Mouse (Mus musculus): Measurements from ENCODE around the gene Gcc2. TPM values are rescaled to one million over a fixed set of nuclear protein-coding genes. Genes with fewer than 3 reads are reported as not detected.
"Not testable (repeated sequence)": the region's sequence is repeated elsewhere in the genome, so short reads cannot be mapped to it uniquely, and the experiment has no call there.

The Gcc2 gene
- polyA plus RNA-seq, 1 experiment from 2014 or later = 83.6 TPM

DNA sequence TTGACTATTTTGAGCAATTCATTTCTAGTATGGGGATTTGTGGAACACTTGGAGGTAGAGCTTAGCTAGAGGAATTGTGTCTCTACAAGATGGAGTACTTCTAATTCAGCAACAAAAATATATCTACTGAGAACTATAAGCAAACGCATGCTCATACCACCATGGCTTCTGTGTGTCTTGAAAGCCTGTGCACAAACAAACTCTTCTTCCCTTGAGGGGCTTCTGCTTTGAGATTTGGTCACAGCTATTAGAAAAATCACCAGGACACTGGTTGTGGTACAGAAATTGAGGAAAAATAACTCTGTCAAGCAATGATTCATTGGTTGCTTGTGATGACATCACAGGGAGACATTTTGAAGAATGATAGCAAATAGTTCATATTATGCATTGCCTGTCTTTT is 39.9 kb upstream of the Gcc2 start:
- Histone ChIP-seq H3K27me3 (ENCODE audit: control insufficient read depth, insufficient read depth, low read depth, low read length) (no peaks in the 10 kb centered on the region), H3K36me3 (ENCODE audit: control insufficient read depth, insufficient read depth, low read length) (no peaks in the 10 kb centered on the region), H3K4me2 (ENCODE audit: low read depth, low read length) (no peak overlapping the region), H3K4me1 (replicated peaks; ENCODE audit: control insufficient read depth, insufficient read depth, low read length) (no peaks in the 10 kb centered on the region), H3K4me3 (ENCODE audit: low read length) (no peak overlapping the region), H3K27ac (ENCODE audit: low read length) (no peak overlapping the region), H3K9me3 (ENCODE audit: control insufficient read depth, low read length) (no peaks in the 10 kb centered on the region), H3K9ac (ENCODE audit: low read length) (no peak overlapping the region)
- 75% methylated on average over 1 of the region's 1 CpGs for WGBS
- no peak for ATAC-seq (ENCODE audit: low read depth)

DNA sequence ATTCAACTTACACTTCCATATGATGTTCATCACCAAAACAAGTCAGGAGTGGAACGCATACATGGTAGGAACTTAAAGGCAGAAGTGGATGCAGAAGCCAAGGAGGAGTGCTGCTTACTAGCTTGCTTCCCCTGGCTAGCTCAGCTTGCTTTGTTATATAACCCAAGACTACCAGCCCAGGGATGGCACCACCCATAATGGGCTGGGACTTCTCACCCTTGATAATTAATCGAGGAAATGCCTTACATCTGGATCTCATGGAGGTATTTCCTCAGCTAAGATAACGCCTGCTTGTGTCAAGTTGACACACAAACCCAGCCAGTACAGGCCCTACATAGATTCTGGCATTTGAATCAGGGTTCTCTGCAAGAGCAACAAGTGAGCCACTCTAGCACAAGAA is 37.9 kb upstream of the Gcc2 start:
- Histone ChIP-seq H3K4me1 (replicated peaks; ENCODE audit: control insufficient read depth, insufficient read depth, low read length) (no peaks in the 10 kb centered on the region), H3K9ac (ENCODE audit: low read length) (no peak overlapping the region), H3K27me3 (ENCODE audit: control insufficient read depth, insufficient read depth, low read depth, low read length) (no peaks in the 10 kb centered on the region), H3K36me3 (ENCODE audit: control insufficient read depth, insufficient read depth, low read length) (no peaks in the 10 kb centered on the region), H3K9me3 (ENCODE audit: control insufficient read depth, low read length) (no peaks in the 10 kb centered on the region), H3K27ac (ENCODE audit: low read length) (no peak overlapping the region), H3K4me3 (ENCODE audit: low read length) (no peak overlapping the region), H3K4me2 (ENCODE audit: low read depth, low read length) (no peak overlapping the region)
- ATAC-seq (ENCODE audit: low read depth) = no peak
- 73% methylated on average over 3 of the region's 3 CpGs for WGBS

DNA sequence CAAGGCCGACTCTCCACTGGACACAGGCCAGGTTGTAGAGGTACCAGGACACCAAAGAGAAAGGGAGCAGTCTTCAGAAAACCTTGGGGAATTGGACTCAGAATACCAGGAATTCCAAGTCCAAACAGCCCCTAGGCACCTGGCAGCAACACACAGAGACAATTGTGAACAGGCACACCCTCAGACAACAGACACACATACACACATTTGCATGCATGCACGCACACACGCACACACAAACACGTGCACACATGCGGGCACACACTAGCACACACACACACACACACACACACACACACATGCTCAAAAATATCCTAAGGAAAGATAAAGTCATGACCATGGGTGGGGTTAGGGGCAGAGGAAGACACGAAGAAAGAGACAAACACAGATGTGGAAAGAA is 34.6 kb upstream of the Gcc2 start:
- Histone ChIP-seq H3K36me3 (ENCODE audit: control insufficient read depth, insufficient read depth, low read length) (no peaks in the 10 kb centered on the region), H3K27ac (ENCODE audit: low read length) (no peak overlapping the region), H3K4me3 (ENCODE audit: low read length) (no peak overlapping the region), H3K9ac (ENCODE audit: low read length) (no peak overlapping the region), H3K27me3 (ENCODE audit: control insufficient read depth, insufficient read depth, low read depth, low read length) (no peaks in the 10 kb centered on the region), H3K4me2 (ENCODE audit: low read depth, low read length) (no peak overlapping the region), H3K9me3 (ENCODE audit: control insufficient read depth, low read length) (no peaks in the 10 kb centered on the region), H3K4me1 (replicated peaks; ENCODE audit: control insufficient read depth, insufficient read depth, low read length) (no peaks in the 10 kb centered on the region)
- no peak for ATAC-seq (ENCODE audit: low read depth)
- 80% methylated on average over 6 of the region's 6 CpGs for WGBS

DNA sequence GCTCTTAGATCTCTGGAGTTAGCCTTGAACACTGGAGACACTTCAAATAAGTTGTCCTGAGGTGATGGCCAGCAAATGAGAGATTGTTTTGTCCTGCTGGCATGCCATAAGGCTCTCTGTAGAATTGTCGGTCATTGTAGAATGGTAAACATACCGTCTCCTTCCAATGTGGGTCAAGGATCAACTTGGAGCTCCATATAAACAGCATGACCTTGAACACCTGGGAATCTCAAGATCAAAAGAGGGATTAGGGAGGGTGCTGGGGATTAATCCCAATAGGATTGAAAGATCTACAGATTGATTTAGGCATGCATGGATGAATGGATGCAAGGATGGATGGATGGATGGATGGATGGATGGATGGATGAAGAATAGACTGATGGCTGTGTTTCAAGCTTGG is 33.7 kb upstream of the Gcc2 start:
- H3K27me3 ChIP-seq (ENCODE audit: control insufficient read depth, insufficient read depth, low read depth, low read length); H3K4me1 ChIP-seq (replicated peaks; ENCODE audit: control insufficient read depth, insufficient read depth, low read length); H3K9me3 ChIP-seq (ENCODE audit: control insufficient read depth, low read length); H3K9ac ChIP-seq (ENCODE audit: low read length); H3K27ac ChIP-seq (ENCODE audit: low read length); H3K4me2 ChIP-seq (ENCODE audit: low read depth, low read length); H3K36me3 ChIP-seq (ENCODE audit: control insufficient read depth, insufficient read depth, low read length); H3K4me3 ChIP-seq (ENCODE audit: low read length); ATAC-seq (ENCODE audit: low read depth): not testable (repeated sequence)
- WGBS = 89% methylated on average over 2 of the region's 2 CpGs

DNA sequence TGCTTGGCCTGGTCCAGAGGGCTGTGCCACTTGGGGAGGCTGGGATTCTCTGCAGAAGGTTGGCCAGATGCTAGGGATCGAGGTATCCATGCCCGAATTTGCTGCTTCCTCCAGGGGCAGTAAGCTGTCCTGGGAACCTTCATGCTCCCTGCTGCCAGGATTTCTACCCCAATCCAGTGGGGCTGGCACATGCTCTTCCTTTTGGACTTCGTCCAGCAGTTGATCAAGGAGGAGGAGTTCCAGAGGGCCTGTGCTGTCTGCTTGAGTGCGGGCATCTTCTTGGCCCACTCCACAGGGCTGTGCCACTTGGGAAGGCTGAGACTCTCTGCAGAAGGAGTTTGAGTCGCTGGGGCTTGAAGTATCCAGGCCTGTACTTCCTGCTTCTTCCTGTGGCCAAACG is 32.1 kb upstream of the Gcc2 start:
- not testable (repeated sequence) for H3K36me3 ChIP-seq (ENCODE audit: control insufficient read depth, insufficient read depth, low read length); H3K4me3 ChIP-seq (ENCODE audit: low read length); ATAC-seq (ENCODE audit: low read depth); H3K27ac ChIP-seq (ENCODE audit: low read length); H3K4me2 ChIP-seq (ENCODE audit: low read depth, low read length); H3K9ac ChIP-seq (ENCODE audit: low read length); H3K4me1 ChIP-seq (replicated peaks; ENCODE audit: control insufficient read depth, insufficient read depth, low read length); H3K27me3 ChIP-seq (ENCODE audit: control insufficient read depth, insufficient read depth, low read depth, low read length); H3K9me3 ChIP-seq (ENCODE audit: control insufficient read depth, low read length)
- 75% methylated on average over 3 of the region's 6 CpGs for WGBS

DNA sequence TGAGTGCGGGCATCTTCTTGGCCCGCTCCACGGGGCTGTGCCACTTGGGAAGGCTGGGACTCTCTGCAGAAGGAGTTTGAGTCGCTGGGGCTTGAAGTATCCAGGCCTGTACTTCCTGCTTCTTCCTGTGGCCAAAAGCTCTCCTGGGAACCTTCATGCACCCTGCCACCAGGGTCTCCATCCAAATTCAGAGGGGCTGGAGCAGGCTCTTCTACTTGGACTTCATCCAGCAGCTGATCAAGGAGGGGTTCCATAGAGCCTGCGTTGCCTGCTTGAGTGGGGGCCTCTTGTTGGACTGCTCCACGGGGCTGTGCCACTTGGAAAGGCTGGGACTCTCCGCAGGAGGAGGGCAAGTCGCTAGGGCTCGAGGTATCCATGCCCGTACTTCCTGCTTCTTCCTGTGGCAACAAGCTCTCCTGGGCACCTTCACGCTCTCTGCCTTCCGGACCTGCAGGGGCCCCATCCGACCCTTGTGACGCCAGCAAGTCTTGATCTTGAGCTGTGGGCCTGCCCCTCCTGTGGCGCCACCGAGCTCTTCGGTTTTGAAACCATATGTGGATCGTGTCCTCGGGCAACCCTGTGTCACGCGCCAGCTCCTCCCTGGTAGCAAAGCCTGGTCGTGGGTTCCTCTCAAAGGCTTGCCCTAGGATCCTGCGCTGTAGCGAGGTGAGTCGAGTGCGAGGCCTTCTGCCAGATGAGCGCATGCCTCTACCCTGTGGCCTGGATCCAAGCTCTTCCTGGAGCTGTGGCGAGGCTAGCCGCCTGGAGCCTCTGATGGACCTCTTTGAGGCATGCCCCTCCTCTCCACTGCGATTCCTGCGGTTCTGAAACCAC is 31.1 kb upstream of the Gcc2 start:
- 82% methylated on average over 27 of the region's 31 CpGs for WGBS
- H3K9ac ChIP-seq (ENCODE audit: low read length); ATAC-seq (ENCODE audit: low read depth): not testable (repeated sequence)

DNA sequence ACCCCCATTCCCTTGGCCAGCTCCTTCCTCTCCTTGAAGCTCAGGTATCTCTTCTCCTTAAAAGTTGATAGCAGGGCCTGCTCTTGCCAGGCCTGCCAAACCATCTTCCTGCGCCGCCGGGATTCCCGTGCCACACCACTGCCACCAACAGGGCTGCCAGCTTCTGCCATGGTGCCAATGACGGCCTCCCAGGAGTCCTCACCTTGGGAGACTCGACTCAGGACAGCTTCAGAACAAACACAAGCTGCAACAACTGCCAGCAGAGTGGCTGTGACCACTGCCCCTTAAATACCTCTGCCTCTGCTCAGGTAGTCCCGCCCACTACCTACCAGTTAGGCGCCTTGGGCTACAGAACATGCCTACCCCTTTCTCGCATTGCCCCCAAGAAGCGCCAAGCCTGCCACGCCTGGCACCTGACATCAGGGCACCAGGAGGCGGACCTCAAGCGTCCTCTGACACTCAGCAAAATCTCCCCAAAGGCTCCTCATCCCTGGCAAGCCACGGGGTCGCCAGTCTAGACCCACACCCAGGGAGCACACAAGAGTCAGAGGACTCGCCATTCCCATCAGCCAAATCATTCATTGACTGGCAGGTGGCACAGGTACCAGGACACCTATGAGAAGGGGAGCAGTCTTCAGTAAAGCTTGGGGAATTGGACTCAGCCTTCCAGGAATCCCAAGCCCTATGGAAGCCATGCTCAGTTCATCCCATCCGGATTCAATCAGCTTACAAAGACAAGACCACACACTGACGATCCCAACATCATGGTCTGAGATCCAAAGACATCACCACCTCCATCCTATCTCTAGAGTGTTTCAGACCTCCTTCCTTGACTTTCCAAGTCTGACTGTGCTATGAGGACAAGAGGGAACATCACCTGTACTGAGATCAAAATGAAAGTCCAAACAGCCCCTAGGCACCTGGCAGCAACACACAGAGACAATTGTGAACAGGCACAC is 30.2 kb upstream of the Gcc2 start, which contains the start of gene AW822073:
Gene AW822073 (minus strand): TSS at position 104 of the 959 bp plus-strand sequence.
- not testable (repeated sequence) for ATAC-seq (ENCODE audit: low read depth)

More for the DNA sequence above, 31.1 kb upstream of the Gcc2 start:
- not testable (repeated sequence) for H3K9me3 ChIP-seq (ENCODE audit: control insufficient read depth, low read length); H3K4me1 ChIP-seq (replicated peaks; ENCODE audit: control insufficient read depth, insufficient read depth, low read length); H3K4me3 ChIP-seq (ENCODE audit: low read length); H3K4me2 ChIP-seq (ENCODE audit: low read depth, low read length); H3K27me3 ChIP-seq (ENCODE audit: control insufficient read depth, insufficient read depth, low read depth, low read length); H3K36me3 ChIP-seq (ENCODE audit: control insufficient read depth, insufficient read depth, low read length); H3K27ac ChIP-seq (ENCODE audit: low read length)

DNA sequence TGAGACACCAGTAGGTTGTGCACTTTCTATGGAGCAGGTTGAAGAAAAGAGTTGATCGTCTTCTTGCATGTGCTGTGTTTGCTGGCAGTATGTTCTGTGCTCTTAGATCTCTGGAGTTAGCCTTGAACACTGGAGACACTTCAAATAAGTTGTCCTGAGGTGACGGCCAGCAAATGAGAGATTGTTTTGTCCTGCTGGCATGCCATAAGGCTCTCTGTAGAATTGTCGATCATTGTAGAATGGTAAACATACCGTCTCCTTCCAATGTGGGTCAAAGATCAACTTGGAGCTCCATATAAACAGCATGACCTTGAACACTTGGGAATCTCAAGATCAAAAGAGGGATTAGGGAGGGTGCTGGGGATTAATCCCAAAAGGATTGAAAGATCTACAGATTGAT is 28.9 kb upstream of the Gcc2 start:
- H3K4me2 ChIP-seq (ENCODE audit: low read depth, low read length); H3K9me3 ChIP-seq (ENCODE audit: control insufficient read depth, low read length); H3K4me3 ChIP-seq (ENCODE audit: low read length); H3K27me3 ChIP-seq (ENCODE audit: control insufficient read depth, insufficient read depth, low read depth, low read length); H3K36me3 ChIP-seq (ENCODE audit: control insufficient read depth, insufficient read depth, low read length); H3K27ac ChIP-seq (ENCODE audit: low read length); ATAC-seq (ENCODE audit: low read depth); H3K4me1 ChIP-seq (replicated peaks; ENCODE audit: control insufficient read depth, insufficient read depth, low read length); H3K9ac ChIP-seq (ENCODE audit: low read length): not testable (repeated sequence)
- WGBS = 83% methylated on average over 4 of the region's 4 CpGs

More for the DNA sequence above, 30.2 kb upstream of the Gcc2 start, which contains the start of gene AW822073:
- H3K9me3 ChIP-seq (ENCODE audit: control insufficient read depth, low read length); H3K27ac ChIP-seq (ENCODE audit: low read length); H3K4me3 ChIP-seq (ENCODE audit: low read length); H3K9ac ChIP-seq (ENCODE audit: low read length); H3K36me3 ChIP-seq (ENCODE audit: control insufficient read depth, insufficient read depth, low read length); H3K27me3 ChIP-seq (ENCODE audit: control insufficient read depth, insufficient read depth, low read depth, low read length); H3K4me1 ChIP-seq (replicated peaks; ENCODE audit: control insufficient read depth, insufficient read depth, low read length); H3K4me2 ChIP-seq (ENCODE audit: low read depth, low read length): not testable (repeated sequence)
- 80% methylated on average over 16 of the region's 18 CpGs for WGBS

DNA sequence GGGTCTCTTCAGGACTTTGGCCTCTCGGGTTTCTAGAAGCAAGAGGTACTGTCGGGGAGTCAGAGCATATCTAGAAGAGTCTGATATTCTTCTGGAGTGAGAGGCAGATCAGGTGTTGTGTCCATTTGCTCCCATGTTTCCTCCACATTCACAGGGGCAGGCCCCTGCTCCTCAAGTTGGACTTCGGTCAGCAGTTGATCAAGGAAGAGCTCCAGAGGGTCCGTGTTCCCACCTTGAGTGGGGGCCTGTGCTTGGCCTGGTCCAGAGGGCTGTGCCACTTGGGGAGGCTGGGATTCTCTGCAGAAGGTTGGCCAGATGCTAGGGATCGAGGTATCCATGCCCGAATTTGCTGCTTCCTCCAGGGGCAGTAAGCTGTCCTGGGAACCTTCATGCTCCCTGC is 27.5 kb upstream of the Gcc2 start:
- 87% methylated on average over 2 of the region's 6 CpGs for WGBS
- not testable (repeated sequence) for H3K4me2 ChIP-seq (ENCODE audit: low read depth, low read length); H3K9me3 ChIP-seq (ENCODE audit: control insufficient read depth, low read length); H3K27ac ChIP-seq (ENCODE audit: low read length); H3K4me3 ChIP-seq (ENCODE audit: low read length); H3K36me3 ChIP-seq (ENCODE audit: control insufficient read depth, insufficient read depth, low read length); H3K4me1 ChIP-seq (replicated peaks; ENCODE audit: control insufficient read depth, insufficient read depth, low read length); H3K9ac ChIP-seq (ENCODE audit: low read length); ATAC-seq (ENCODE audit: low read depth); H3K27me3 ChIP-seq (ENCODE audit: control insufficient read depth, insufficient read depth, low read depth, low read length)
